Mouse (Mus musculus): Measurements from ENCODE around the gene Pias1. TPM values are rescaled to one million over a fixed set of nuclear protein-coding genes. Genes with fewer than 3 reads are reported as not detected.

The Pias1 gene
- polyA plus RNA-seq, 1 experiment from 2014 or later: 61.0 TPM

DNA sequence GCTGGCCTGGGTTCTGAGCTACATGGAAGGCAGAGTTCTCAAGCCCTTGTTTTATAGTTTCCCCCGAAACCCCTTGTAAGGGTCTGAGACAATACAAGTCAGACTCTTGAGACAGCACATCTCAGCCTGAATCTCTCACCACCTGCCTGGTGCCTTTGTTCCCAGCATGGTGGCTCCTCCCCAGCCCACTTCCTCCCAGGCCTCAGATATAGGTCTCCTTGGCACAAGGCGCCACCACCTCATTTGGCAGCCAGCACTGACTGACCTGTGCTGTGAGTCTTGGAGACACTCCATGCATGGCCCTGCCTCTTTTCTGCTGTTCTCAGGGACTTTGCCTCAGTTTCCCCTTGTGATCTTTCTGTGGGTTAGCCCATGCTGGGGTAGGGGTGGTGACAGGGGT is 136.2 kb downstream of the Pias1 start:
- H3K4me3 ChIP-seq (ENCODE audit: low read depth, low read length): no peak overlapping the region
- ATAC-seq: no peak
- no peak overlapping the region for H3K9ac ChIP-seq (ENCODE audit: low read depth, low read length)
- 69% methylated on average over 2 of the region's 2 CpGs for WGBS
- no peaks in the 10 kb centered on the region for H3K9me3 ChIP-seq (replicated peaks; ENCODE audit: control insufficient read depth, low read length, poor library complexity, severe bottlenecking)
- no peak overlapping the region for H3K27ac ChIP-seq (ENCODE audit: low read length)
- H3K4me2 ChIP-seq (ENCODE audit: low read length): no peak overlapping the region
- no peaks in the 10 kb centered on the region for H3K27me3 ChIP-seq (ENCODE audit: control insufficient read depth, insufficient read depth, low read depth, low read length)
- no peaks in the 10 kb centered on the region for H3K36me3 ChIP-seq (ENCODE audit: control insufficient read depth, insufficient read depth, low read length)
- H3K4me1 ChIP-seq (ENCODE audit: control insufficient read depth, insufficient read depth, low read length): no peaks in the 10 kb centered on the region

DNA sequence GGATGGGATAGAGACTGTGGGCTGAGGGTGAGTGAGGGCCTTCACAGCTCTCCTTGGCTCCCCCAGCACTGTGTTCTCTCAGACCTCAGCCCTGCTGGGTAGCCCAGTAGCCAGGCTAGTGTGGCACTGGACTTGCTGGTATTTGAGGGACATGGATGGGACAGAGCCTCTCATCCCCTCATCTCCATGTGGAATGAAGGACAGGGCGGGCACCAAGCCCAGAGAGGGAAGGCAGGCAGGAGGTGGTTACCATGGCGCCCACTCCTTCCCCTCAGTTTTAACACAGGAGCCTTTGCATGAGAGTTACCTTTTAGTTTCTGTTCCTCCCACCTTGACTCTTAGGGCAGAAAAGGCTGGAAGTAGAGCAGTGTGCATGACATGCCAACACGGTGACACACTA is 139.1 kb downstream of the Pias1 start:
- Histone ChIP-seq H3K4me1 (ENCODE audit: control insufficient read depth, insufficient read depth, low read length) (no peaks in the 10 kb centered on the region), H3K27ac (ENCODE audit: low read length) (no peak overlapping the region), H3K36me3 (ENCODE audit: control insufficient read depth, insufficient read depth, low read length) (no peaks in the 10 kb centered on the region), H3K4me2 (ENCODE audit: low read length) (no peak overlapping the region), H3K4me3 (ENCODE audit: low read depth, low read length) (no peak overlapping the region), H3K9ac (ENCODE audit: low read depth, low read length) (0 out of 2 replicates have a peak overlapping the region, but pooled peaks have one; percentile 10), H3K27me3 (ENCODE audit: control insufficient read depth, insufficient read depth, low read depth, low read length) (no peaks in the 10 kb centered on the region), H3K9me3 (replicated peaks; ENCODE audit: control insufficient read depth, low read length, poor library complexity, severe bottlenecking) (no peaks in the 10 kb centered on the region)
- WGBS: 67% methylated on average over 3 of the region's 3 CpGs
- no peak for ATAC-seq

GRCm38 (mm10) chr9:62847694-62848093 is 140.0 kb downstream of the Pias1 start:
- Histone ChIP-seq H3K9ac (ENCODE audit: low read depth, low read length) (no peak overlapping the region), H3K27ac (ENCODE audit: low read length) (no peak overlapping the region), H3K4me3 (ENCODE audit: low read depth, low read length) (no peak overlapping the region), H3K36me3 (ENCODE audit: control insufficient read depth, insufficient read depth, low read length) (no peaks in the 10 kb centered on the region), H3K9me3 (replicated peaks; ENCODE audit: control insufficient read depth, low read length, poor library complexity, severe bottlenecking) (no peaks in the 10 kb centered on the region), H3K27me3 (ENCODE audit: control insufficient read depth, insufficient read depth, low read depth, low read length) (no peaks in the 10 kb centered on the region), H3K4me1 (ENCODE audit: control insufficient read depth, insufficient read depth, low read length) (no peaks in the 10 kb centered on the region), H3K4me2 (ENCODE audit: low read length) (no peak overlapping the region)
- 6% methylated on average over 3 of the region's 3 CpGs for WGBS
- ATAC-seq: 0 out of 2 replicates have a peak, but pooled peaks have one; percentile 21

- no peaks in the 10 kb centered on the region for H3K9me3 ChIP-seq (replicated peaks; ENCODE audit: control insufficient read depth, low read length, poor library complexity, severe bottlenecking)
- H3K9ac ChIP-seq (ENCODE audit: low read depth, low read length): no peak overlapping the region
- no peaks in the 10 kb centered on the region for H3K36me3 ChIP-seq (ENCODE audit: control insufficient read depth, insufficient read depth, low read length)
- no peak overlapping the region for H3K27ac ChIP-seq (ENCODE audit: low read length)
- H3K4me1 ChIP-seq (ENCODE audit: control insufficient read depth, insufficient read depth, low read length): peaks cover 3% of the 10 kb centered on the region
- WGBS: 93% methylated on average over 5 of the region's 5 CpGs
- H3K4me3 ChIP-seq (ENCODE audit: low read depth, low read length): no peak overlapping the region
- H3K27me3 ChIP-seq (ENCODE audit: control insufficient read depth, insufficient read depth, low read depth, low read length): no peaks in the 10 kb centered on the region
- no peak for ATAC-seq
- no peak overlapping the region for H3K4me2 ChIP-seq (ENCODE audit: low read length)
Observed at GRCm38 (mm10) chr9:62844461-62844860, 143.3 kb downstream of the Pias1 start.

DNA sequence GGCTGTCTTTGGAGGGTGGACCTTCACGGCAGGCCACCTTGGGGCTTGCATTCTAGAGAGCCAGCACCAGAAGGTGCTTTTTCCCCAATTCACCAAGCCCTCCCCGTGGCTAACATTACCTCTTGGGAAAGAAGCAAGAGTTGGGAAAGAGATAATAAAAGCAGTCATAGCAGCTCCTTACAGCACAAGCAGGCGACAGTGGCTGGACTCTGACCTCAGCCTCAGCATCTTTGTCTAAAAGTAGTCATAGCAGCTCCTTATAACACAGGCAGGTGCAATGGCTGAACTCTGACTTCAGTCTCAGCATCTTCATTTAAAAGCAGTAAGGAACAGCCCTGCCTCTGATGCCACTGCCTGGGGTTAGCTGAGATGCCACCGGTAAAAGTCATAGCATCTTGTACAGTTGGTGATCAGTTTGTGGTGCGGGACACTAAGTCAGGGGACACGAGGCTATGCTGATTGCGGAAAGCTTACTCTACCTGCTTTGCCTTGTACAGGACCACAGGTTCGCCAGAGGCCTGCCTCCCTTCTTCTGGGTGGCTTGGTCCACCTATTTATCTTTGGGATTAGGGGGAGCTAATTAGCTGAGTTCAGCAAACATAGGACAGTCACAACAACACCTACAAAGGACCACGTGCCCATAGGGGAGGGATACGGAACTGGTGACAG is 144.2 kb downstream of the Pias1 start:
- Histone ChIP-seq H3K4me3 (ENCODE audit: low read depth, low read length) (no peak overlapping the region), H3K9me3 (replicated peaks; ENCODE audit: control insufficient read depth, low read length, poor library complexity, severe bottlenecking) (no peaks in the 10 kb centered on the region), H3K9ac (ENCODE audit: low read depth, low read length) (no peak overlapping the region), H3K4me2 (ENCODE audit: low read length) (no peak overlapping the region), H3K36me3 (ENCODE audit: control insufficient read depth, insufficient read depth, low read length) (no peaks in the 10 kb centered on the region), H3K4me1 (ENCODE audit: control insufficient read depth, insufficient read depth, low read length) (peaks cover 7% of the 10 kb centered on the region), H3K27ac (ENCODE audit: low read length) (no peak overlapping the region), H3K27me3 (ENCODE audit: control insufficient read depth, insufficient read depth, low read depth, low read length) (no peaks in the 10 kb centered on the region)
- 84% methylated on average over 10 of the region's 10 CpGs for WGBS
- ATAC-seq: no peak

DNA sequence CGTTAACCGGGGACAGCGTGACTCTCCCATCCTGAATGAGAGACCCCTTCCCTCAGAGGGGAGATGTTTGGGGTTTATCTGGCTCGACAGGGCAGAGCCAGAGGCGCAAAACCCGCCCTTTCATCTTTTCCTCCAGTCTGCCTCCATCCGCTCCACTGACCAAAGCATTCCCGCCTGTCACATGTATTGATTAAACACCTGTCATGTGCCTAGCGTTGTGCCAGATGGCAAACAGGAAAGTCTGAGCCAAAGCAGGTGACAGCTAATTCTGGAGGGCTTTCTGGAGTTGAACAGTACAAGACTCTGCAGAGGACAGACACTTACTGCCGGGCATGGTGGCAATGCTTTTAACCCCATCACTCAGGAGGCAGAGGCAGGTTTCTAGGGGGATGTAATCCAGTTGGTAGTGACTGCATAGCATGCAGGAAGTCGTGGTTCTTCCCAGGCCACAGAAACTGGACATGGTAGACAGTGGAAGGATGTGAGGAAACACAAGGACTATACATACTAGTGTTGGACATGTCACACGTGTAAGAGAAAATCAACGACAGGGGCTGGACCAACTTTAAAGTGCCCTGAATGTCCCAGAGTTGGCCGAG is 148.5 kb downstream of the Pias1 start:
- Histone ChIP-seq H3K9ac (ENCODE audit: low read depth, low read length) (peak overlapping the region; percentile 82), H3K27me3 (ENCODE audit: control insufficient read depth, insufficient read depth, low read depth, low read length) (no peaks in the 10 kb centered on the region), H3K4me2 (ENCODE audit: low read length) (peak overlapping the region; percentile 78), H3K4me1 (ENCODE audit: control insufficient read depth, insufficient read depth, low read length) (peaks cover 7% of the 10 kb centered on the region), H3K36me3 (ENCODE audit: control insufficient read depth, insufficient read depth, low read length) (no peaks in the 10 kb centered on the region), H3K4me3 (ENCODE audit: low read depth, low read length) (peak overlapping the region; percentile 56), H3K9me3 (replicated peaks; ENCODE audit: control insufficient read depth, low read length, poor library complexity, severe bottlenecking) (no peaks in the 10 kb centered on the region), H3K27ac (ENCODE audit: low read length) (peak overlapping the region; percentile 14)
- WGBS: 15% methylated on average over 14 of the region's 14 CpGs
- peak; percentile 32 for ATAC-seq

DNA sequence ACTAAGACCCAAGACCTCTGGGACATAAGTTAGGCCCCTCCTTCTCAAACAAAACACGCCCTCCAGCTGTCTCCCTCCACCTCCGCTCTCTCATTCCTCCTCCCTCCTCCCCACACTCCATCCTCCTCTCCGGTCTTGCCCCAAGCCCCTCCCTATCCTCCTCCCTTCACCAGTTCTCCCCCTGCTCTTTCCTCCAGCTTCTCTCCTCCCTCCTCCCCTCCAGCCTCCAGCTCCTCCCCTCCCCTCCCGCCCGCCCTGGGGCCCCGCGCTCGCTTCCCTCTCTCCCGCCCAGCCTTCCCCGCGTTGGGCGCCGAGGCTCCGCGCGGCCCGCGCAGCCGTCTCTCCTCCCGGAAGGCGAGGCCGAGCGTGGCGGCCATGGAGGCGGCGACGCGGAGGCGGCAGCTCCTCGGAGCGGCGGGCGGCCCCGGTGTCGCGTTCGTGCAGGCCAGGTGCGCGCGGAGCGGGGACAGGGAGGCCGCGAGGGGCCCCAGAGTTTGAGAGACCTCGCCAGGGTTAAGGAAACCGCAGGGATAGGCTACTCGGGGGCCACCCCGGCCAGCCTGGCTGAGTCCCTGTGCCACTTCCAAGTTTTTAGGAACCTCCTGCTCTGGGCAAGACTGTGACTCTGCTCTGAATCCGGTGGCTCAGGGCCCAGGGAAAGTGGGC is 149.1 kb downstream of the Pias1 start, which contains the start of gene Cln6:
Cln6 (plus strand) TSS at position 280 of the 666 bp plus-strand sequence.
- Histone ChIP-seq H3K36me3 (ENCODE audit: control insufficient read depth, insufficient read depth, low read length) (no peaks in the 10 kb centered on the region), H3K9ac (ENCODE audit: low read depth, low read length) (peak within 1 kb of the TSS; percentile 82), H3K4me2 (ENCODE audit: low read length) (peak within 1 kb of the TSS; percentile 78), H3K4me1 (ENCODE audit: control insufficient read depth, insufficient read depth, low read length) (peaks cover 7% of the 10 kb centered on the region), H3K9me3 (replicated peaks; ENCODE audit: control insufficient read depth, low read length, poor library complexity, severe bottlenecking) (no peaks in the 10 kb centered on the region), H3K4me3 (ENCODE audit: low read depth, low read length) (peak within 1 kb of the TSS; percentile 56), H3K27me3 (ENCODE audit: control insufficient read depth, insufficient read depth, low read depth, low read length) (no peaks in the 10 kb centered on the region), H3K27ac (ENCODE audit: low read length) (peak within 1 kb of the TSS; percentile 14)
- 1% methylated on average over 45 of the region's 48 CpGs for WGBS
- ATAC-seq: peak; percentile 82

- H3K4me1 ChIP-seq (ENCODE audit: control insufficient read depth, insufficient read depth, low read length): peaks cover 7% of the 10 kb centered on the region
- peak; percentile 22; the same call in 1 of the 2 replicates for ATAC-seq
- H3K9me3 ChIP-seq (replicated peaks; ENCODE audit: control insufficient read depth, low read length, poor library complexity, severe bottlenecking): no peaks in the 10 kb centered on the region
- no peaks in the 10 kb centered on the region for H3K36me3 ChIP-seq (ENCODE audit: control insufficient read depth, insufficient read depth, low read length)
- H3K27me3 ChIP-seq (ENCODE audit: control insufficient read depth, insufficient read depth, low read depth, low read length): no peaks in the 10 kb centered on the region
- peak overlapping the region; percentile 82; the same call in 1 of the 2 replicates for H3K9ac ChIP-seq (ENCODE audit: low read depth, low read length)
- H3K27ac ChIP-seq (ENCODE audit: low read length): no peak overlapping the region
- H3K4me3 ChIP-seq (ENCODE audit: low read depth, low read length): peak overlapping the region; percentile 56
- WGBS: 13% methylated on average over 8 of the region's 8 CpGs
- H3K4me2 ChIP-seq (ENCODE audit: low read length): peak overlapping the region; percentile 78
Observed at GRCm38 (mm10) chr9:62838146-62838505, 149.6 kb downstream of the Pias1 start.

DNA sequence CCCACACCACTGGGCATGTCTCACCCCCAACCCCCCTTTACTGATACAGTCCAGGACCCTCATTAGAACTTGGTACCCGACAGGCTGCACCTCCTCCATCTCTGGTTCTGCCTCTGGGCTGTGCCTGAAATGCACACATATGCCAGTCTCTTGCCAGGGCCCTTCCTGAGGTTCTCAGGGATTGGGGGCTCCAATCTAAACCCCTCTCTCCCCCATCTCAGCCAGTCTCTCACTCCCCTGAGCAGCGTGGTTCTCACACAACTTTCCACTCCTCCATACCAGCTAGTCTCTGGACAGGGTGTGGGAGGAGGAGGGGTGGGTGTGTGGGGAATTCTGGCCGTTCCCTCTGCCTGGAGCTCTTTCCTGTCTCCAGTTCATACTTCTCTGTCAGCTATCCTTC is 150.1 kb downstream of the Pias1 start:
- H3K4me3 ChIP-seq (ENCODE audit: low read depth, low read length): no peak overlapping the region
- no peaks in the 10 kb centered on the region for H3K9me3 ChIP-seq (replicated peaks; ENCODE audit: control insufficient read depth, low read length, poor library complexity, severe bottlenecking)
- no peak overlapping the region for H3K9ac ChIP-seq (ENCODE audit: low read depth, low read length)
- H3K4me2 ChIP-seq (ENCODE audit: low read length): no peak overlapping the region
- no peak overlapping the region for H3K27ac ChIP-seq (ENCODE audit: low read length)
- peaks cover 7% of the 10 kb centered on the region for H3K4me1 ChIP-seq (ENCODE audit: control insufficient read depth, insufficient read depth, low read length)
- WGBS: 51% methylated on average over 3 of the region's 3 CpGs
- H3K27me3 ChIP-seq (ENCODE audit: control insufficient read depth, insufficient read depth, low read depth, low read length): no peaks in the 10 kb centered on the region
- ATAC-seq: 0 out of 2 replicates have a peak, but pooled peaks have one; percentile 10
- H3K36me3 ChIP-seq (ENCODE audit: control insufficient read depth, insufficient read depth, low read length): no peaks in the 10 kb centered on the region
